Mouse (Mus musculus): ENCODE measurements around the gene Triobp.

Gene Triobp

DNA sequence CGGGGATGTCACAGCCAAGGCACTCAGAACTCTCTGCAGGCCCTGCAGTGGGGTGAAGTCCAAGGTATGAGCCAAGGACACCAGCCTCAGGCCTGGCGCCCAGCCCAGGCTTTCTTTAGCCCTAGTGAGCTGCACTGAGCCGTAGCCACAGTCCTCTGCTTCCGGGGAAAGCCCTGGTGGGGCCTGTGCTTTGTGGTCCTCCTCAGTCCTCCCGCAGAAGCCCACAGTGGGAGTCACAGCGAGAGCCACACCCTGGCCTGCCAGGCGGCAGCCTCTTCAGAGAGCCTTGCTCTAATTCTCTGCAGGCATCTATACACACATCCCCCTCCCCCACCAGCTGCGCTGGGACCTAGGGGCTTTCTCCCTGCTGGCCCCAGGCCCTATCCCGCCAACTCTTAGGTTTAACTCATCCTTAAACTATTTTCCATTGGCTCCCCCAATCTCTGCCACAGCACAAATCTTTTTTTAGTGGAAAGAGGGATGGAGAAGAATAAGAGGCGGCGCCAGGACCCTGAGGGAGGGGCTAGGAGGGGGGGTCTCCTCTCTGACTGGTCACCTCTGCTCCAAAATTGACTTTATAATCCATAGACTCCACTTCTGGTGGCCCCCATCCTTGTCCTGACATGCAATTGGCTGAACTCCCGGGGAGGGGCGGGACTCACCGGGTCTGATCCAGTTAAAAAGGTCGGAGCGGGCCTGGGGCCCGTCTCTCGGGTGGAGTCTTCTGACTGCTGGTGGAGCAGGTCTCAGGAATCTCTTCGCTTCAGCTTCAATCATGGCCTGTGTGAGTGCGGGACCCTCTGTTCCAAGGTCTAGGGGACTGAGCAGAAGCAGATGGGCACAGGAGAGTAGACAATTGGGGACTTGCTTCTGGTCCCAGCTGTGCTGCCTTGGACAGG lies 21.3 kb upstream of the Triobp start, which contains the start of gene Lgals1:
Gene Lgals1 (plus strand): TSS at position 705 of the 899 bp plus-strand sequence.
- DNase-seq (ENCODE audit: low spot score): peak; percentile 94

DNA sequence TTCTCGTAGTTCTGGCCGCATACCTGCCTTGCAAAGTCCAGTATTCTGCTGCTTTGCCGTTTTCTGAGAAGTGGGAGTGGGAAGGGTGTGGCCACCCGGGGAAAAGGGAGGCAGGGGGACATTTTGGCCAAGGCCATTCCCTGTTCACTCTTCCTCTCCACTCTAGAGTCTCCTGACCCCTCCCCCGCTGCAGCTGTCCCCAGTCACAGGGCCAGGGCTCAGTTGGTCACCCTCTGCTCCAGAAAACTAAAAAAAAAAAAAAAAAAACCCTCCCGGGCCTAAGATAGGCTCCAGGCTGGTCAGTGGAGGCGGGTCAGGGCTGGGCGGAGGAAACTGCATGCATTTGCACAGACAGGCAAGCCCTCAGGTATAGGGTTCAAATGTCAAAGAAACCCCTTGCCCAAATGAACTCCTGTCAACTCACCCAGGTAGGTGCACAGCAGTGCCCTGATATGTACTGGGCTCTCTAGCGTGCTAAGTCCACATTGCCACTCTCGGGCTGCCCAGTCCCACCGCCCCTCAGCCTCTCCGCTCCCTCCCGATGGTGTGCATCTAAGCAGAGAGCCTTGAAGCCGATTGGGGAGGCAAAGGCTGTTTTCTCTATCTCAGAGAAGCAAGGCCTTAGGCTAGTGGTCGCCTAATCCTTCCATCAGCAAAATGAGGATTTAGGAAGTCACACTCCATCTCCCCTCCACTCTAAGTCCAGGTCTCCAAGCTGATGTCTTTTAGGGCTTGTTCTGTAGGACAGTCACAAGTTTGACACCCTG lies 20.3 kb upstream of the Triobp start:
- no peak for DNase-seq (ENCODE audit: low spot score)

GRCm38 (mm10) chr15:78927788-78928457 lies 19.6 kb upstream of the Triobp start:
- DNase-seq (ENCODE audit: low spot score): peak; percentile 27

- DNase-seq (ENCODE audit: low spot score): no peak
Observed at GRCm38 (mm10) chr15:78928539-78928938, 19.0 kb upstream of the Triobp start.

GRCm38 (mm10) chr15:78930192-78930706 lies 17.3 kb upstream of the Triobp start:
- no peak for DNase-seq (ENCODE audit: low spot score)

DNA sequence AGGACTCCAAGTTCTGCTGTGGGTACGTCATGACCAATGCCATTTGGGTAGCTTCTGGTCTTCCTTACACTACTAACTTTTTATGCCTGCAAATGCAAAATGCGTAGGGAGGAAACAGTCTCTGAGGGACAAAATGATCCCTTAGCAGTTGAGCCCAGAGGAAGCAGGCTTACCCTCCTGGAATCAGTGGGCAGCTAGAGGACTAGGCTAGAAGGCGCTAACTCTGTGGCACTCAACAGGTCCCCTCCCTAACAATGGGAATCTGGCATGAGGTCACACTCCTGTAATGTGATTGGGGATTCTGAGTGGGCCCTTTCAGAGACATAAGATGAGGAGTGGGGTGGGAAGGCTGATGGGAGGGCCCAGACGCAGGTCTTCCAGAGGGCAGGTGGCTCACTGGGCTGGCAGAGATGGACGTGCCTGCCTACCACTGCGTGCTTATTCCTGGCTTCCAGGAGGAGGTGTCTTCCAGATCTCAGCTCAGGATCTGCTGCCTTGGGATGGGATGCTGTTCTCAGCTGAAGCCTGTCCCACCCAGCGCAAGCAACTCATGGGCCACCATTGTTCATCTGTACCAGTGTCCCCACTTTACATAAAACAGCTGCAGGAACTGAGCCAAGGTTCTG lies 16.6 kb upstream of the Triobp start:
- DNase-seq (ENCODE audit: low spot score): no peak

DNA sequence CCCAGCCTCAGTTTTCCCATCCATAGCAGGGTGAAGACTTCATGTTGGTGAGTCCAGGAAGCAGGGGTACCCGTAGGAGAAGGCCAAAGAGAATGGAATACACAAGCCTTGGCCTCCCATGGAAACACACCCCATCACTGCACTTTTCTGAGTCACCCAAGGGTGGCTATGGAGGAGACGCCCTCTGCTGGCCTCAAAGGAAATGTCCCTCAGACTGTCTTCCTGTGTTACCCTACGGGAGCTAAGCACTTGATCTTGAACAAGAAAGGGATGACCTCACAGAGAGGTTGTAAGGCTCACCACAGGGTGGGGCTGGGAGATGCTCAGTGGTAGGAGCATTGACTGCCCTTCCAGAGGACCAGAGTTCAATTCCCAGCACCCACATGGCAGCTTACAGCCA lies 15.9 kb upstream of the Triobp start:
- DNase-seq (ENCODE audit: low spot score): no peak

DNA sequence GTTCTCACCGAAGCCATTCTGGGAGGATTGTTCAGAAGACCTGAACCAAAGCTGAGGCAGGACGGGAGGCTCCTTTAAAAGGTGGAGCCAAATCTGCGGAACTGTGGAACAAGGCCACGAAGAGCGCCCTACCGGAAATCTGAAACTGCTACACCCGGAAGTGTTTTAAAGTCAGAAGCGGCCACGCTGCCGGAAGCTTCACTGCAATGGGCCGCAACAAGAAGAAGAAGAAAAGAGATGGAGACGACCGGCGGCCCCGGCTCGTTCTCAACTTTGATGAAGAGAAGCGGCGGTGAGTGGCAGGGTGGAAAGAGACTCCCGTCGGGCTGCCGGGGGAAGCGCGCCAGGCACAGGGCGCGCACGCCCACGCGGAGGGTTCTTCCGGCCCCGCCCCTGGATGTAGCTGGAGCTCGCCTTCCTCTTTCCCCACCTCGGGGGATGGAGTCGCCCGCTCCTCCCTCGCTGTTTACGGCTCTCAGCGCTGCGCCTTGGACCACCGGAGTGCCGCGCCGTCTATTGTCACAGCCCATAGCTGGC lies 12.7 kb upstream of the Triobp start, which contains the start of gene Nol12:
Gene Nol12 (plus strand): TSS at position 150 of the 537 bp plus-strand sequence.
- DNase-seq (ENCODE audit: low spot score): peak; percentile 57

- no peak for DNase-seq (ENCODE audit: low spot score)
Observed at GRCm38 (mm10) chr15:78936403-78936802, 11.1 kb upstream of the Triobp start.

DNA sequence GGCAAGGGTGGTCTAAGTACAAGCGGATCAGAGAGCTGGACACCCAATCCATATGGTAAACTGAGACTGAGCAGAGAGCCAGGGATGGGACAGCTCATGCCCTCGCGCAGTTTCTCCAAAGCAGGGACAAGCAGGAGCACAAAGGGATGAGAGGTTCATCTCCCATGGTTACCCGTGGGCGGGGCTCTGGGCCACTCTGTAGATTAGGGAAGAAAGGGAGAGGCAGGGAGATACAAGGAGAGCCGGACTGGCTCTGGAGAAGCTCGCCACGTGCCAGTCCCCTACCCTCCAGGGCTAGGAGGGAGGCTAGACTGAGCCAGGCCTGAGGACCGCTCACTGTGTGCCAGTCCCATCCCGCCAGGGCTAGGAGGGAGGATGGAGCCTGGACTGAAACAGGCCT lies 10.2 kb upstream of the Triobp start:
- no peak for DNase-seq (ENCODE audit: low spot score)

GRCm38 (mm10) chr15:78937963-78938362 lies 9.6 kb upstream of the Triobp start:
- DNase-seq (ENCODE audit: low spot score): no peak

- DNase-seq (ENCODE audit: low spot score): no peak
Observed at GRCm38 (mm10) chr15:78940325-78940724, 7.2 kb upstream of the Triobp start.

GRCm38 (mm10) chr15:78942663-78943062 lies 4.9 kb upstream of the Triobp start:
- DNase-seq (ENCODE audit: low spot score): peak; percentile 78

GRCm38 (mm10) chr15:78946232-78946631 lies 1.3 kb upstream of the Triobp start:
- no peak for DNase-seq (ENCODE audit: low spot score)

DNA sequence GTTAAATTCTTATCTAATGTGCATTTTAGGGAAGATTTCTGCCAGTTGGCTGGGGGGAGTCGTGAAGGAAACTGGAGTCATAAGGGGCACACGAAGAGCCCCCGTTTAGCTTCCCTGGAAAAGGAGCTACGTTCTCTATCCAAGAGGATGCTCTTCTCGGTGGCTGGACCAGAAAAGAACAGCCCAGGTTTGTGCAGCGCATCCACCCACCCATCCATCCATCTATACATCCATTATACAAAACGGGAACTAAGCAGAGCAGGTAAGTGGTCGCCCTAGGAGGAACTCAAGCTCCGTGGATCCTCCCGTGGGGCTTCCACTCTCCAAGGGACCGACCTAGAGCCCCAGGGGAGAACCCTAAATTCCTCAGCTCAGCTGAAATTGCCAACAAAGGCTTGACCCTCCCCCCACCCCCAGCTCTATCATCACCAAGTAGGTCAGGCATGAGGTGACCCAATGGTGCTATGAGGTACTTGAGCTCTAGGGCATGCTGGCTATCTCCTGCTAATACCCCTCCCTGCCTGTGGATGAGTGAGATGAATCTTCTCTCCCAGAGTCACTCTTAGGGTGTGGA lies 715 bp downstream of the Triobp start:
- no peak for DNase-seq (ENCODE audit: low spot score)

GRCm38 (mm10) chr15:78948883-78949282 lies 1.4 kb downstream of the Triobp start:
- no peak for DNase-seq (ENCODE audit: low spot score)

DNA sequence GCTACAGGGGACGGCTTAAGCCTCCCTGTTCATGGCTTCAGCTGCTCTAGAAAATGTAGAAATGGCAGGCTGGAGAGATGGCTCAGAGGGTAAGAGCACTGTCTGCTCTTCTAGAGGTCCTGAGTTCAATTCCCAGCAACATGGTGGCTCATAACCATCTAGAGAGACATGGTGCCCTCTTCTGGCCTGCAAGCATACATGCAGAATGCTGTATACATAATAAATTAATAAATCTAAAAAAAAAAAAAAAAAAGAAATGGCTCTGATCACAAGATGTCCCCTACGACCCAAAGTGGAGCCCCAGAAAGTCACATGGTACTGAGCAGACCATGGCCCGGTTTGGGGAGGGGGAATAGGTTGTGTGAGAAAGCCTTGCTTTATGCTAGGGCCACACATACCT lies 8.1 kb downstream of the Triobp start:
- no peak for DNase-seq (ENCODE audit: low spot score)

- DNase-seq (ENCODE audit: low spot score): no peak
Observed at GRCm38 (mm10) chr15:78956351-78956750, 8.8 kb downstream of the Triobp start.

- no peak for DNase-seq (ENCODE audit: low spot score)
Observed at GRCm38 (mm10) chr15:78957021-78957420, 9.5 kb downstream of the Triobp start.

DNA sequence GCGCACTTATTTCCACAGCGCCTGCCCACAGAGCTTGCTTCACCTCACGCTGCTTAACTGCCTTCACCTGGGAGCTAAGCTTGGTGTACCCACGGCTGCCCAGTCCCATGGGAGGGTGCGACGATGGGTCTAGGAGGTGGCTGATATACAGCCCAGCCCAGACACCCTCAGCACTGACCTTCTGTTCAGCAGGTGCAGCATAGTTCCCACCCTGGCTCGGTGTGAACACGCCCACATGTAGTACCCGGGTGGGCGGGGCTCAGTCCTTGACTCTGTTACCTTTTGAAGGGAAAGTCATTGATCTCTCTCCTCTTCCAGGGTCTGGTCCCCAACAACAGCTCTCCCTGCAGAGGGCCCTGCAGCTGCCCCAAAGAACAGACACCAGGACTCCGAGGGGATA lies 12.0 kb downstream of the Triobp start:
- no peak for DNase-seq (ENCODE audit: low spot score)

DNA sequence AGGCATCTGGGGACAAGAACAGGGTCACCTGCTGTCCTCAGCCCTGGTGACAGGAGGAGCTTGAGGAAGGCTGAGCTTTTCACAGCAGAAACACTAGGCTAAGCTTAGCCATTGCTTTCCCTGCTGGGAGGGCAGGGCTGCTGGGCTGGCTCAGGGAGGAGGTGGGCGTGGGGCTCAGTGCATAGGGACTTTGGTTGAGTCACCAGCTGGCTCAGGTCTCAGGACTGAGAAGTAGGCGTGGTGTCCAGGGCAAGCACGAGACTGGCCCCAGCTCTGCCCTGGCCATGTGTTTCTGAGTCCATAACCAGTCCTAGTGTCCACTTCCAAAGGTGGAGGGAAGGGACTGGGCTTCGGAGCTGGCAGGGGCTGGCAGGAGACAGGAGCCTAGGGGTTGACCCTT lies 12.6 kb downstream of the Triobp start:
- no peak for DNase-seq (ENCODE audit: low spot score)

All from ovary, postnatal 10 days (tissue).